Mouse (Mus musculus) olfactory bulb, adult 2 months (tissue): ENCODE results near the gene Lsm10.

Experiments used
- CTCF ChIP-seq: fragments of 200-500 bp; IDR thresholded peaks from 2 replicates; pipeline ENCODE4 v1.5.1; 2012; ENCODE audit warnings: low read depth, mild to moderate bottlenecking, low read length, moderate library complexity; ENCODE audit not compliant: insufficient read depth
- POLR2A ChIP-seq: fragments of 200-500 bp; IDR thresholded peaks from 2 replicates; pipeline ENCODE4 v1.6.1; 2012; ENCODE audit warnings: mild to moderate bottlenecking, low read depth, low read length, moderate library complexity; ENCODE audit not compliant: insufficient read depth

- no peak for TF ChIP-seq CTCF
- TF ChIP-seq POLR2A, result no peak
These were observed 20.7 kb downstream of the Lsm10 start for GRCm38 (mm10) chr4:126117116-126117515.
